Mouse (Mus musculus): Measurements from ENCODE around the gene Itpk1.
"Not testable (repeated sequence)": the region's sequence is repeated elsewhere in the genome, so short reads cannot be mapped to it uniquely, and the experiment has no call there.

The Itpk1 gene

DNA sequence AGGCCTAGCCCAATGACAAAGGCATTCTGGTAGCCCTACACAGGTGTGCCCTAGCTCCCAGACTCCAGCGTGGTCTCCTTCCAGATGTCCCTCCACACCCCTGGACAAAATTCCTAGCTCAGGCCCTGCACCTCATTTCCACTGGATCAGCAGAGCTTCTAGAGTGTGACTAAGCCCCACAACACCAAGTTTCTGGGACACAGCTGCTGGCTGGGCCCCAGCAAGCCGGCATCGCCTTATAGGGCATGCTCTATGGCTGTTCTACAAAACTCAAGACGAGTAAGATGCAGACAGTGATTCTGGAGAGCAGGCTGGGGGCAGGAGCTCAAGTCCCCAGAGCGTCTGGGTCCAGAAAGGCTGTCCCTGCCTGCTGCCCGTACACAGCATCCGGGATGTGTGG lies 43.0 kb downstream of the Itpk1 start:
- no peak for DNase-seq (ENCODE audit: low spot score in 2 of 2)

DNA sequence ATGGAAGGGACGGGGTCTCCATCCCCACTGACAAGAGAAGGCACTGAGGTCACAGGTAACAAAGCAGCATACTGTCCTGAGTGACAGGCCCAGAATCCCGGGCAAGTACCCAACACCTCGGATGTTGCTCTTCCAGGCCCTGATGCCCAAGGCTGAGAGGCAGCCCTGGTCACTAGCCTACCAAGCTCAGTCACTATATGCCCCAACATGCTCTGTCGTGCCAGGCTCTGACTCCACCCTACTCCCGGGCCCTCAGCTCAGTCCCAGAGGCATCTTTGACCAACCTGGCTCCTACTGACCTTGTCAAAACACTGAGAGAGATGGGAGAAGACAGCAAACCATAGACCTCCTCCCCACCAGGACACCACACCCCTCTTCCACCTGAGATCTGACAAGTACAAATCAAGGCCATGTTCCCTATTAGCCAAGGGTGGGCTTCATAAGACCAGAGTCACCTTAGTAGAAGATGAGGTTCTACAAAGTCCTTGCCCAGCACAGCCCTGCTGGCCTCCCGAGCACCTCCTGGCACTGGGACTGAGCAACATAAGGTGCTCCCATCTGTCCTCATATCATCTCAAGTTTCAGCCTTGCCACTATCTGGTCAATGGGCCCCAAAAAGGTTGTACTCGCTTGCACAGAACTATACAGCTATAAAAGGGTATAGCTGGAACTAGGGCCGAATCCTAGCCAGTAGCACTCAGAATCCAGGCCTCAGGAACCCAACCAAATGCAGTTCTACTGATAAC lies 43.7 kb downstream of the Itpk1 start:
- no peak for DNase-seq (ENCODE audit: low spot score in 2 of 2)

DNA sequence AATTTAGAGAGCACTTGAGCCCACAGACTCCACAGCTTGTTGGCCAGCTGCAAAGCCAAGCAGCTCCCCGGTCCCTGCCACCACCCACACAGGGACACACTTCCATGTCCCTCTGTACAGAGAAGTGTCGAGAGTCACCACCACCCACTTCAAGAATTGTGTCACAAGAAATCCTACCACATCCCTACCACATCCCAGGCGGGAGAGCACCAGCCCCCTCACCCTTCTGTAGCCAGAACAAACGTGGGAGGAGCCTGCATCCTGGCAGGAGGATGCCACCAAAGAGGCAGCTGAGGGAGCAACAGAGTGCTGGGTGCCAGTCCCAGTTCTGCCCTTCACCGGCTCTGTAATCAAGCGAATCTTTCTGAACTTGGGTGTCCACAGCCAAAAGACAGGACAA lies 51.7 kb downstream of the Itpk1 start:
- no peak for DNase-seq (ENCODE audit: low spot score in 2 of 2)

DNA sequence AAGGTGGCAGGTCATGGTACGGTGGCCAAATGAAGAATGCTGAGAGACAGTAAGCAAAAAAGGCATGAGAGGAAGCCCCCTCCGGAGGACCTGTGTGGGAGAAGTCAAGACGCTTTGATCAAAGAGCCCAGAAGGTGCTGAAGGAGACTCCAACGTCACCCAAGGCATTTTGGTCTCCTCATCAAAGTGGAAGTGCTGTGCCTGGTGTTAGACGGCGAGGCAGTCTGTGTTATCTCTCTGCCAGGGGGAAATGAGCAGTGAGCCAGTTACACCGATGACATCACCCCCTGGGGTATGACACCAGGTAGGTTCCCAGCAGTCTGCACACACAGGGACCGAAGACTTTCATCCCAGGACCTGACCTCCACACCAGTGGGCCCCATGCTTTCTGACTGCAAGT lies 52.3 kb downstream of the Itpk1 start:
- DNase-seq (ENCODE audit: low spot score in 2 of 2): no peak

DNA sequence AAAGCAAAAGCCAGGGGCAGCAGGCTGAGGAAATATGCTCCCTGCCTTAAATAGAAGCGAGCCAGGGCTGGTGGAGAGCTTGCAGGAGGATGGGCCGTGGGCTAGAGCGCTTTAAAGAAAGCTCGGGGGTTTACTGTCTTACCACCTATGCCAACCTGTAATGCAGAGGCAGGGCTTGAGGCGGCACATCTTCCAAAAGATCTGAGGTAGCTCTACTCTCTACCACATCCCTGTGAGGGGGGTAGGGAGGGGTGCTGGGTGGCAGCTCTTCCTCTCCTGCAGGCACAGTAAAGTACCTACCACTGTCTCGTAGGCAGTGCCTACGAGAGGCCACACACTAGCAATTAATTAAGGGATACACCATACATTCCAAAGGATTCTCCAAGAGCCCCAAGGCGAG lies 52.9 kb downstream of the Itpk1 start:
- no peak for DNase-seq (ENCODE audit: low spot score in 2 of 2)

DNA sequence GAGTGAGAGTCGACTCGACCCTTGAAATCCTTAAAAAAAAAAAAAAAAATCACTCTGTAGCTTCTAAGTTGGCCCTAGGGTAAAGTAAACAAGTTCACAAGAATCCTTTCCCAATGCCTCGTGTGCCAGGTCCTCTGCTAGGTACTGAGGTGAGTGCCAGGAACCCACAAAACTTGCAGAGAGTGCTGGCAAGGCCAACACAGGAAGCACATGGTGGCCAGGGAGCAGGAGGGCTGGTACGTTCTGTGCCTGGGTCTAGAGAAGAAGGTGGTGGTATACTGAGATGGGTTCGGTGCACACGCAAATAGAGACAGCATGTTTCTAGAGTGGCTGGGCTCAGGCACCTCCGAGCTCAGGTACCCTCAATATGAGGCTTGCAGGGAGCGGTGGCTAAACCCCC lies 53.3 kb downstream of the Itpk1 start:
- DNase-seq (ENCODE audit: low spot score in 2 of 2): no peak

DNA sequence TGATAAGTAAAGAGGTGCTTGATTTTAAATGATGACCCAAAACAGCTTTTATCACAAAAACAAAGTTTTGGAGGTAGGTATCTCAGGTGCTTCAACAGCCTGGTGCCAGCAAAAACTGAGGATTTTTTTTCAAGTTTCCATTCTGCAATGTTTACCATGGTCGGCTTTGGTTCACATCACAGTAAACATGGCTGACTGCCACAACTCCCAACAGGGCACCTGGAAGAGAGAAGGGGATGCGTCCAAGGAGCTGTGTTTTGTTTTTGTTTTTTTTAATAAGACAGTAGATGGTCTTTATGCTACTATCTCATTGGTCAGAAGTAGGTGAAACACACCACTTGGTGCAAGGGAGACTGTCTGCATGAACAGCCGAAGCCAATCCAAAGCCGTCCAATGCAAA lies 54.1 kb downstream of the Itpk1 start:
- no peak for DNase-seq (ENCODE audit: low spot score in 2 of 2)

DNA sequence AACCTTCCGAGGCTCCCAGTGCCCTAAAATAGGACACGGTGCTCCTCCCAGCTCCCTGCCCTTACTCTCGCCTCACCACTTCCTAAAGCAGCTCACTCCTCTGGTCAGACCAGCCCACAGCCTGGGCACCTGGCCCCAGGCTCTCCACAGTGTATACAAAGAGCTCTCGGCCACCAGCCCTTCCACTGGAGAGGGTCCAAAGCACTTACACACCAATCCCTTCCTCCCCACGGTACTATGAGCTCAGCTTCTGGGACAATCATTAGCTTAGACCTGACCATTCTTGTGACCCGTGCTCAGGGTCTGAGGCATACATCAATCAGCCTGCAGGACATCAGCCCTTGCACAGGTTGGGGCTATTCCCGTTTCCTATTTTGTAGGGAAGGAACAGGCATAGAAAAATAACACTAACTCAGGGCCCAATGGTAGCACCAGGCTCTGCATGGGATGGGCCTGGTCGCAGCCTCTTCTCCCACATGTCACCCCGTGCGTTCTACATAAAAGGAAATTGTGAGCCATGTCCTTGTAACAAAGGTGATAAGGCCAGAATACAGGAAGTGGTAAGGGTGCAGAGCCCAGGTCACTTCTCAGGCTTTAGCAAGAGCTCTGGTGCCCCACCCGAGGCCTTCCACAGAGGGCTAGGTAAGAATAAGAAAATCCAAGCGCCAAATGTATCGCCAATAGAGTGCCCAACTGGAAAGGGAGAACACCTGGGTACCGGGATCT lies 56.7 kb downstream of the Itpk1 start:
- DNase-seq (ENCODE audit: low spot score in 2 of 2): no peak

DNA sequence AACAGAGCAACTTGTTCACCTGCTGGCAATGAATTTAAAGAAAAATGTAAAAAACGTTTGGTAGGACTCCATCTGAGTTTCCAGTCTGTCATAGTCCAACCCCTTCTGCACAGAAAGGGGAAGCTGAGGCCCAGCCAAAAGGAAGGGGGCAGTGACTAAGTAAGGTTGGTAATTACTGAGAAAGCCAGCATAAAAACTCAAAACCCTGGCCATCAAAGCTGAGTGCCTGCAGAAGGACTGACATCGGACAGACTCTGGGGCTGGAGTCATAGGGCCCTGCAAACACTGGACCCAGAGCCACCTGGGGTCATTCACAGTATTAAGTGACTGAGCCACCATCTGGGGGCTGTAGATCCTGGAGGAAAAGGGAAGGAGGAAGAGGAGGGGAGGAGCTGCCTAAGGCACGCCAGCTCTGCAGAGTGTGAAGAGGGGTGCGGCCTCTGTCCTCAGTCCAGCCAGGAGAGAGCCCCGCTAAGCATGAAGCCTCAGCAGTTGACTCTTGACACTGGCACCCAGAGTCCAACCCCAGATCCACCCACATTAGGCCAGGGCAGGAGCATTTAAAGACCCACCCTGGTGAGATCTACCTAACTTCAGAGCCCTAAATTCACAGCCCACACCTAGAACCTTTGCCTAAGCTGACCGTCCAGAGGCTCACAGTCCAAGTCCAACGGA lies 58.0 kb downstream of the Itpk1 start:
- no peak for DNase-seq (ENCODE audit: low spot score in 2 of 2)

DNA sequence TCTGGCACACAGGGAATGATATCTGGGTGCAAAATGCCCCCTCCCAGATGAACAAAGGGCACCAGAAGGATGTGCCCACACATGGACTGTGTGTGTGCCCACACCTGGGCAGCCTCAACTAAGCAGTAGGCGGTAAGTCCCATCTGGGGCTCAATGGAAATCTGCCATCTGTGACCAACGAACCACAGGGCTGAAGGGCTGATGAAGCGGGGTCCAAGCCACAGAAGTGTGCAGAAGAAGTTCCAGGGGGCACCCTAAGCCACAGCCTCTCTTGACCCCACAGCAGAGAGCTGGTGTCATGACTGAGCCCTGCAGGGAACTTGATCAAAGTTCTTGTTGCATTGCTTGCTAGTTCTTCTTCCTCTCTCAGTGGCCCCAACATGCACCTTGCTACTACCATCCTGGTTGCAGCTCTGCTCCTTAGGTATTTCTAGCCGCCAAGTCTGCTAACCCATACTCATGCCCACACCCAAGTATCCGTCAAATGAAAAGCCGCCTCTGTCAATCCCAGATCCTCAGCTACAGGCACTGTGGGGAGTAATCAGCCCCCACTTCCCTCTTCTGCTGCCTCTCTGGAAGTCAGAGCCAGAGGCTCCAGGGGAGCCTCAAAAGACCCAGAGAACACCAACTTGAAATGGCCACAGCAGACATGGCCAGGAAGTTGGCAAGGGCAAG lies 58.7 kb downstream of the Itpk1 start:
- no peak for DNase-seq (ENCODE audit: low spot score in 2 of 2)

DNA sequence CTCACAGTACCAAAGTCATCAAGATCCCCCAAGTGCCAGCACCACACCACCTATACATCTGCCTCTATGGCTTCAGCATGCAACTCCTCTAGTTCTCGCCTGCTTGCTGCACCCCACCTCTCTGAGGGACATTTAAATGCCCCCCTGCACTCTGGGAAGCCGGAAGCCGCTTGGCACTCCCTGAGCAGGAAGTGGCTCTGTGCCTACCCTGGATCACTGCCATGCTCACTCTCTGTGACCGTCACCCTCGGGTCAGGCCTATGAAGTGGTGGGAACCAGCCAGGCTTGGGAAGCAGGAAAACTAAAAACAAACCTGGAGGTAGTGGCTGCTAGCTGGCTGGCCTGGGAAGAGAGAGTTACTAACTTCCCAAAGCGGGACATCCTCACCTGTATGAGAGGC lies 61.4 kb downstream of the Itpk1 start:
- no peak for DNase-seq (ENCODE audit: low spot score in 2 of 2)

DNA sequence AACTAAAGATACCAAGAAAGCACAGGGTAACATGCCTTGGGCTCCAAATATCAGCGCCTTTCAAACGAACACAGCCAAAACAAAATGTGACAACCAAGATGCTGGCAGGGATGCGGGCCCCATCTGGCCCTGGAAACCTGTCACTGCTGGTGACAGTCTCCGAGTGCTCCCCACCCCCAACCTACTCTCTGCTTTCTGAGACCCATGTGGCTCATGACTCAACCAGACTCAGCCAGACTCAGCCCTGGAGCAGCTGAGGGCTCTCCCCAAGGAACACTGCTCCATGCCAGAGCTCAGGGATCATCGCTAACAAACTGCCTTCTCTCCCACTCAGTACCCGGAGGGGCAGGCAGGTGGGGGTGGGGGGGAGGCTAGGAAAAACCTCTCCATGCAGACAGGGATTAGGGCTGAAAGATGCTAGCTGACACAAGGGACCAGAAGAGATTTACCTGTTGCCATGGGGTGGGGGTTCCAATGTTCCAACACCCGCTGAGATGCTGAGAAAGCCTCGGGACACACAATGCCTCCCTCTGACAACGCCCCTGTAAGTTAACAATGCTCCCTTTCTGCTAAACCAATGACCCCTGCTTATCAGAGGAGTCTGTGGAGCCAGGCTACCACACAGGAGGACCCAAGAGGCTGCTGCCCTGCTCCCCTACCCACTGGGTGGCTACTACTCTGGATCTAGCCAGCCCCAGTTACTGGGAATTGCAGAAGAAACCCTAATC lies 64.1 kb downstream of the Itpk1 start:
- DNase-seq (ENCODE audit: low spot score in 2 of 2): peak; percentile 50 to 69

DNA sequence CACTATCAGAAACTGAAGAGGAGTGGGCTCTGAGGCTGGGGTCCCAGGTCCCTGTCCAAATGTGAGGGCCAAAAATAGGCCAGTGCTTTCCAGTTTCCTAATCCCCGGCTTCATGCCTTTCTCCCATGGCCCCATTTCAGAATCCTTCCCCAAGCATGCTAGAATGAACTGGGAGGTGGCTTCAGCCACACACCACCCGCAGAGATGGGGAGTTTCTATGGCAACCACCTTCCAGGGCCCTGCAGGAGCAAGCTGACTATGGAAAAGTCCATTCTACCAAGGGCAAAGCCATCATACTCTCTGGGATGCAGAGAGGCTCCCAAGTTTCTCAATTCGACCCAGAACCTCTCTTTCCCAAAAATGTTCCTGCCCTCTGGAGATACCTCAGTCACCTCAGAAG lies 65.9 kb downstream of the Itpk1 start:
- no peak for DNase-seq (ENCODE audit: low spot score in 2 of 2)

DNA sequence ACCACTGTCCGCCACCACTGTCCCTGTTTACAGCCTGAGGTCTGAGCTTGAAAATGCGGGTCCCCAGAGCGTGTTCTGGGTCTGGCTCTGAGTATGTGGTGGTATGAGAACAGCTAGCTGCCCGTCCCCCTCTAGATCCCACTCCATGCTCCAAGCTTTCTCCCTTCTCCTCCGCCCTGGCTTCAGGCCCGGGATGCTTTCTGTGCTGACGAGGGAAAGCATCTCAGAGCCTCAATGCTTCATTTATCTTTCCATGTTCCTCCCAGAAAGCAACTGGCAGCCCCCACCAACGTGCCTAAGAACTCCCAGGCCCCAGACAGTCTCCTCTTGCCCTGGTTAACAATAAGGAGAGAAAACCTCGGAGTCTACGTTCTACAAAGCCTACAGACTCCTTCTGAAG lies 67.5 kb downstream of the Itpk1 start:
- no peak for DNase-seq (ENCODE audit: low spot score in 2 of 2)

DNA sequence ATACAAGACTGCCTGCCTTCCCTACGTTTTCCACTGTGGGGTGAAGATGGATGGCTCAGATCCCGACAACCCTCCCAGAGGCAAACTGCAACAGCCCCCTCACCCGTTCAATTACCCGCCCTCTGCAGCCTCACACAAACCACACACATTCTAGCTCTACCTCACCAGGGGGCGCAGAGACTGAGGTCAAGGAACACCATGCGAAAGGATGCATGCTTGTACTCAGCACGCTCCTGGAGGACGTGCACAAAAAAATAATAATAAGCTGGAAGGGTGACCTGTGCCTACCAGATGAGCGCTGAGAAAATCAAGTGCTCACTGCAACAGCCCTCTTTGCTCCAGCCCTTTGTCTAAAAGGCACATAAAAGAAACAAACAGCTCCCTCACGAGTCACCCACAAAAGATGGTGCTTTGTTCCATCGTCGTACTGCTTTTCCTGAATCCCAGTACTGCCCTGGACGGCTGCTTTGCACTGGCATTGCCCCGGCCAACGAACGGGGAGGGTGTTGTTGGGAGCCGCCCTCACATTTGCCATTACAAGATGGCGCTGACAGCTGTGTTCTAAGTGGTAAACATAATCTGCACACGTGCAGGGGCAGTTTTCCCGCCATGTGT lies 70.2 kb downstream of the Itpk1 start:
- DNase-seq (ENCODE audit: low spot score in 2 of 2): no peak

DNA sequence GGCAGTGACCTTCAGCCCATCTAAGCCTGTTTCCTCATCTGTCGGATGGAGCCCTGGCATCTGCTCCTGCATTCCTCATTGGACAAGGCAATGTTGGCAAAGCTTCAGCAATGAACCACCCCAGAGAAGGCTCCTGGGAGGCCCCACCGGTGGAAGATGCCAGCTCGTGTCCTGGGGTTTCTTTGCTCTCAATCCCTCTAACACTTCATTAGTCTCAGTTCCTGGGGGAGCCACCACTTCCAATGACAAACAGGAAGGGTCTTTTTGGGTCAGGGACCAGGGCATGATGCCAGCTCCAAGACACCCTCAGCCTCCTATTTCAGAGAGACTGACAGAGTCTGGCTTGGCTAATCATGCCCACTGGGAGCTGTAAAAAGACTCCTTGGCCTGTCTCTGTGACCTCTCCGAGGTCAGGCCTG lies 71.6 kb downstream of the Itpk1 start:
- no peak for DNase-seq (ENCODE audit: low spot score in 2 of 2)

DNA sequence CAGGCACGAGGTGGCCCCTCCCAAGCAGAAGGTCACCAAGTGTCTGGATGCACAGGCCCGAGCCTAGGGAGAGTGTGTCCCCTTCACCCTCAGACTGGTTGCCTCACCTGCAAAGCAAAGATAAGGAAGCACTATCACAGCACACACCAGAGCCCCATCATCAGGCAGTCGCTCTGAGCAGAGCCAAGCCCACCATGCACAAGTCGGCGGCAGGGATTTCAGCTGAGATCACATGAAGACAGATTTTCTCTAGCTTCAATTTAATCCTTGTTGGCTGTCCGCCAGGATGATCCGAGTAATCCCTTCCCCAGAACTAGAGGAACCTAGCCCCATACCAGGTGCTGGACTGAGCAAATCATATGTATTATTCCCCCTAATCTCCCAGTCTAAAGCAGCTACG lies 73.0 kb downstream of the Itpk1 start:
- DNase-seq (ENCODE audit: low spot score in 2 of 2): no peak

DNA sequence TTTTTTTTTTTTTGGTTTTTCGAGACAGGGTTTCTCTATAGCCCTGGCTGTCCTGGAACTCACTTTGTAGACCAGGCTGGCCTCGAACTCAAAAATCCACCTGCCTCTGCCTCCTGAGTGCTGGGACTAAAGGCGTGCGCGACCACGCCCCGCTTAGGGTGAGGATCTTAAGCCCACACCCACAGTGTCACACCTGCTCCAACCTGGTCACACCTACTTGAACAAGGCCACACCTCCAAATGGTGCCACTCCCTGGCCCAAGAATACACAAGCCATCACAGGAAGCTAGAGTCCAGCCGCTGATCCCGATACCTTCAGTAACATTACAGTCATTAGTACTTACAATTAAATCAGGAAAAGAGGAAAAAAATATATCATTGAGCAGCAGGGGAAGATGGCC lies 74.3 kb downstream of the Itpk1 start:
- DNase-seq (ENCODE audit: low spot score in 2 of 2): not testable (repeated sequence)

DNA sequence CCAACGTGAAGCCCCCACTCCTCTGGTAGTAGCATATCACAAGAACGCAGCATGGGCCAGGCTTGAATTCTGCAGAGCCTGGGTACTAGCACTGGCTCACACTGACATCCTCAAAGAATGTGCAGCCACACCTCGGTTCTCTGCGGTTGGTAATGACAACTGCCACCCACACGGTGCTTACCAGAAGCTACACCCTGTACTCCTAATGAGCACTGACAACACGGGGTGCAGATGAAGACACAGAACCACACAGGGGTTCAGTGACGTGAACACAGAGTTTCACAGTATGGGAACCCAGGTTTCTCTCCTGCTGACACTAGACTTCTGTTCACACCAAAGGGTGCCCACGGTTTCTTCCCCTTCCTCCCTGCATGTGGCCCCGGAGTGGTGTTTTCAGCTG lies 76.5 kb downstream of the Itpk1 start:
- no peak for DNase-seq (ENCODE audit: low spot score in 2 of 2)

DNA sequence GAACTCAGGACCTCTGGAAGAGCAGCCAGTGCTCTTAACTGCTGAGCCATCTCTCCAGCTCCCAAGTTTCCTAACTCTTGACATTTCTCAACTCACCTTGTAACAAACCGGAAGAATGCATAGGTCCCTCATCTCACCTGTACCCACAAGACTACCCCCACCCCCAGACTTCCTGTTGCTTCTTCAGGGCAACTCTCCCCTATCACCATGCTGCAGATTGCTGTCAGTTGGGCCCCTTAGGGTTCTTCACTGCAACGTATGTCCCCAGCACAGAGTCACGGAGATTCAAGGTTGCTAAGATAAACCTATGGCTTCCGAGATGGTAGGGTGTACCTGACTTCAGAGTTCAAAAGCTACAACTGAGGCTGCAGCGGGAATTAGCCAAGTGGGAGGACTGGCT lies 77.2 kb downstream of the Itpk1 start:
- DNase-seq (ENCODE audit: low spot score in 2 of 2): no peak

DNA sequence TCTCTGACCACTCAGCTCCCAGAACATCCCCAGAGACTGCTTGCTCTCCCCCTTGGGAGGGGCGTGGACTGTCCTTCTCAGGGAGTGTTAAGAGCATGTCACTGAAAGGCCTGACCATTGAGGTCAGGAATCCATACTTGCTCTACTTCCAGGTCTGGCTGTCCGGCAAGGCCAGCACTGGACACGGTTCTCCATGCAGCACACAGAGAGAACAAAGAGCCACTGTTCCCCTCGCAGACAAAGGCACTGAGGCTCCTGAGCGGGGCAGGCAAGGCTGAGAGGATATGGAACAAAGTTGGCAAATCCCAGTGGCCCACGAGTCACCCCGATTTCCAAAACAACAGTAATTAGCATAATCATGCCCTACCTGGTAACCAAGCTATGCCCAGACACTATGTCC lies 77.9 kb downstream of the Itpk1 start:
- DNase-seq (ENCODE audit: low spot score in 2 of 2): no peak

All from frontal cortex, postnatal 10 days (tissue).